Mouse (Mus musculus) G1E (cell line): ENCODE results near the gene Tmem143. TPM values are rescaled to one million over a fixed set of nuclear protein-coding genes. Genes with fewer than 3 reads are reported as not detected.

ENCODE experiments used
- ATAC-seq: 2 replicates; pipeline ENCODE4 v1.8.0; 2016; ENCODE audit warnings: mild to moderate bottlenecking; ENCODE audit not compliant: insufficient number of reproducible peaks, poor library complexity, low FRiP score, severe bottlenecking; ENCODE audit errors: extremely low read depth
- DNase-seq: peaks from one replicate; pipeline ENCODE4 v3.0.0; 2012; ENCODE audit warnings: low spot score
- H3K27me3 ChIP-seq: 2 replicates; pipeline ENCODE4 v1.6.1; 2012; ENCODE audit warnings: mild to moderate bottlenecking, low read length, inconsistent platforms; ENCODE audit not compliant: insufficient read depth
- H3K36me3 ChIP-seq: replicated peaks from 2 replicates; pipeline ENCODE3; 2012; ENCODE audit warnings: mild to moderate bottlenecking, inconsistent platforms
- H3K4me1 ChIP-seq: 2 replicates; pipeline ENCODE4 v1.6.1; 2012; ENCODE audit warnings: low read depth, low read length, inconsistent platforms, mixed read lengths; ENCODE audit not compliant: insufficient read depth
- H3K4me3 ChIP-seq: 2 replicates; pipeline ENCODE4 v1.5.1; 2012; ENCODE audit warnings: low read depth, mild to moderate bottlenecking, inconsistent platforms, low read length, moderate library complexity, mixed read lengths
- H3K9me3 ChIP-seq: replicated peaks from 2 replicates; pipeline ENCODE4 v1.6.1; 2012; ENCODE audit warnings: inconsistent platforms
- CTCF ChIP-seq: IDR thresholded peaks from 2 replicates; pipeline ENCODE4 v1.5.1; 2012; ENCODE audit warnings: low read depth, low read length, inconsistent platforms, mixed read lengths
- GATA1 ChIP-seq: IDR thresholded peaks from 2 replicates; pipeline ENCODE4 v1.6.1; 2012; ENCODE audit warnings: borderline replicate concordance, low read length, inconsistent platforms, mixed read lengths
- GATA2 ChIP-seq: IDR thresholded peaks from 2 replicates; pipeline ENCODE4 v1.6.1; 2012; ENCODE audit warnings: low read depth, low read length, inconsistent platforms, borderline replicate concordance
- POLR2AphosphoS5 ChIP-seq: IDR thresholded peaks from 2 replicates; pipeline ENCODE4 v1.6.1; 2012; ENCODE audit warnings: low read depth, low read length, inconsistent platforms; ENCODE audit not compliant: insufficient replicate concordance
- TAL1 ChIP-seq: conservative IDR thresholded peaks from 2 replicates; pipeline ENCODE4 v1.6.1; 2012; ENCODE audit warnings: low read depth, low read length, inconsistent platforms, mixed read lengths
- polyA plus RNA-seq: library from polyadenylated mRNA; stranded (reverse); fragments of >175 nt; gene quantifications from 2 replicates; pipeline ENCODE4 v1.2.3, GENCODE M21; 2012
- total RNA-seq, 2 experiments: library from RNA; stranded (forward) in 1 of 2; stranded (reverse) in 1 of 2; fragments of 200-1000 nt in 1 of 2; fragments of >200 nt in 1 of 2; fragmentation: Nextera tagmentation in 1 of 2; gene quantifications; 2 replicates each; pipeline ENCODE4 v1.2.3; 2014 to 2017

Gene Tmem143
- total and polyA plus RNA-seq, 3 experiments = 11.7 to 37.8 (median 14.4) TPM

DNA sequence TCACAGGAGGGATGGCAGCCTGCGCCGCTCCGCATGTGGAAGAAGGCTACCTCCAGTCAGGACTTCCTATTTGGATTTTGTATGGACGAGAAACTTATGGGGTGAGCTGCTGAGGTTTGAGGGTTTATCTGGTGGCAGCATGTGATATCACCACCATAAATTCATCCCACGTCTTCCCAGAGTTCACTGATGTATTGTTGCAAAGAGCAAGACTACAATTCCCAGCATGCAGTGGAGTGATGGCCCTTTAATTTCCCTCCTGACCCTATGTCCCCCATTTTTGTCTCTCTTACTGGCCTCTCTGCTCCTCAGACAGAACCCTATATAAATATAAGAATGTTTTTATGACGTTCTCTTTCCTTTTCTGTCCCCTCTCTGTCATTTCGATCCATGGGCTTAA is 33.9 kb upstream of the Tmem143 start:
- Histone ChIP-seq H3K36me3 (no peaks in the 10 kb centered on the region), H3K27me3 (peaks cover 43% of the 10 kb centered on the region), H3K4me3 (no peak overlapping the region), H3K9me3 (peaks cover 5% of the 10 kb centered on the region), H3K4me1 (peaks cover 7% of the 10 kb centered on the region; the same call in 1 of the 2 replicates)
- TF ChIP-seq TAL1 (no peak), CTCF (no peak), GATA1 (no peak)
- ATAC-seq (no peak), DNase-seq (no peak)

- DNase-seq = no peak
- TF ChIP-seq GATA1 (no peak), CTCF (no peak), TAL1 (no peak), GATA2 (no peak), POLR2AphosphoS5 (no peak)
- H3K36me3 ChIP-seq = no peaks in the 10 kb centered on the region
- peaks cover 7% of the 10 kb centered on the region; the same call in 1 of the 2 replicates for H3K4me1 ChIP-seq
- no peak overlapping the region for H3K4me3 ChIP-seq
- H3K9me3 ChIP-seq = peaks cover 5% of the 10 kb centered on the region
- peaks cover 51% of the 10 kb centered on the region for H3K27me3 ChIP-seq
- ATAC-seq = no peak
These were observed 32.3 kb upstream of the Tmem143 start for GRCm38 (mm10) chr7:45864435-45864834.

DNA sequence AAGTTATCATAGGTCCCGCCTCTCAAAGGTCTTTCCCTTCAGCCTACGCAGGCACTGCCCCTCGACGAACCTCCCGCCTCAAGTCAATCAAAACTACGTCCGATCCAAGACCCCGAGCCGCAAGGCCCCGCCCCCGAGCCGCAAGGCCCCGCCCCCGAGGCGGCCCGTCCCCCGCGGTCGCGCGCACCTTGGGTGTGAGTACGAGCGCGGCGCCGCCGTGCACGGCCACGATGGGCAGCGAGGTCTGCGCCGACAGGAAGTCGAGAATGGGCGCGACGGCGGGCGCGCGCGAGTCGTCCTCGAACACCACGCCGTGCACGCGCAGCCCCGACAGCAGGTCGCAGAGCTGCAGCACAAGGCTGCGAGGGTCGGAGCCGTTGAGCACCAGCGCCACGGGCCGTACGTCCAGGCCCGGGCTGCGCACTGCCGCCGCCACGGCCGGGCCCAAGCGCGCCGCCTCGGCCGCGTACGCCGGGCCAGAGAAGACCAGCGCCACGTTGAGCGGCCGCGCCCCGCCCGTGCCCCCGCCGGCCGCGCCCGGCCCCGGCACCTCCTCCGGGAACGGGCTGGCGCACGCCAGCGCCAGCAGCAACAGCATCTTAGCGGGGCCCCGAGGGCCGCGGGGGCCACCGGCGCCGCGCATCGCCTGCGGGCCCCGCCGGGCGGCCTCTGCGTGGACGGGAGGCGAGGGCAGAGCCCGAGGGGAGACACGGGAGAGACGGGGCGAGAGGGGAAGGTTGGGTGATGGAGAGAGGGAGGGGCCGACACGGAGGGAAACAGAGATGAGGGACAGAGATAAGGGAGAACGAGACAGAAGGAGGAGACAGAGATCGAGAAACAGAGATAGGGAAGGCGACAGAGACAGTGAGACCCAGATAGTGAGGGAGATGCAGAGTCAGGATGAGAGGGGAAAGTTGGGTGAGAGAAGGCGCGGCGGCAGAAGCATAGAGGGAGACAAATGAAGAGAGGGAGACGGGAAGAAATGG is 30.5 kb upstream of the Tmem143 start:
- TF ChIP-seq CTCF (no peak), GATA2 (no peak), GATA1 (no peak), TAL1 (no peak), POLR2AphosphoS5 (no peak)
- Histone ChIP-seq H3K4me1 (peaks cover 13% of the 10 kb centered on the region; the same call in 1 of the 2 replicates), H3K4me3 (peak overlapping the region; percentile 64), H3K36me3 (no peaks in the 10 kb centered on the region), H3K9me3 (peaks cover 5% of the 10 kb centered on the region), H3K27me3 (peaks cover 61% of the 10 kb centered on the region)
- DNase-seq (no peak), ATAC-seq (no peak)

DNA sequence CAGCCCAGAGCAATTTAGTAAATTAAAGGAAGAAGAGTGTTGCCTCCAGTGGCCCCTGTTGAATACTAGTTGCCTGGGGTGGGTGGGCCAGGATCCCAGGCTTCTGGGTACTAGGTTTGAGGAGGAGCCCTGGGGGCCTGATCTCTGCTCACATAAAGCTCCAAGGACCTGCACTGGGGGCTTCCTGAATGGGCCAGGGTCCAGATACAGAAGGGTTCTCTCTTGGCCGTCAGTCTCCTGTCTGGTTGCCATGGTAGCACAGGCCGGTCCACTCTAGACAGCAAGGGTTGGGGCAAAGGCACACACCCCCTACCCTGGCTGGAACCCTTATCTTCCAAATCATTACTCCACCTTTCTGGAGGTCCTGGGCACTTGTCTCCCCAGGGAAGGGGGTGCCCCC is 28.9 kb upstream of the Tmem143 start:
- Histone ChIP-seq H3K27me3 (peaks cover 55% of the 10 kb centered on the region), H3K36me3 (no peaks in the 10 kb centered on the region), H3K4me1 (peaks cover 13% of the 10 kb centered on the region; the same call in 1 of the 2 replicates), H3K9me3 (peaks cover 5% of the 10 kb centered on the region), H3K4me3 (no peak overlapping the region)
- TF ChIP-seq POLR2AphosphoS5 (no peak), GATA1 (no peak), GATA2 (no peak), CTCF (no peak), TAL1 (no peak)
- ATAC-seq (no peak), DNase-seq (no peak)

GRCm38 (mm10) chr7:45869107-45869670 is 27.6 kb upstream of the Tmem143 start:
- ATAC-seq (no peak), DNase-seq (no peak)
- Histone ChIP-seq H3K36me3 (peaks cover 5% of the 10 kb centered on the region), H3K4me3 (no peak overlapping the region), H3K27me3 (peaks cover 53% of the 10 kb centered on the region), H3K4me1 (peaks cover 23% of the 10 kb centered on the region), H3K9me3 (peaks cover 5% of the 10 kb centered on the region)
- no peak for TF ChIP-seq POLR2AphosphoS5

DNA sequence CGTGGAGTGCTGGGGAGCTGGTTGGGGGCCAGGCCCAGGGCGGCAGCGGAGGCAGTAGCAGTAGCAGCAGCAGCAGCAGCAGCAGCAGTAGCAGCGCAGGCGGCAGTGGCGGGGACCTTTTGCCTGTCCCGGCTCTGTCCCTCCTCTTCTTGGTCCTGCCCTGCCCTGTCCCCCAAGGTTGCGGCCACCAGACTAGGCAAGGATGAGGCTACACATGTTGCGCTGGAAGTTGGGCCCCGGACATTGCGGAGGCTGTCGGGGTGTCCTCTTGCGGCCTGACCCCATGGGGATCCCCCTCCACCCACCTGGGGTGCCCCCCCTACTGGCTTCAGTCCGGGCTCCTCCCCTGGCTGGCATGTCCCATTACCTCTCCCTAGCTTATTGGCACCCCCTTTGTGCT is 27.0 kb upstream of the Tmem143 start:
- Histone ChIP-seq H3K4me3 (no peak overlapping the region), H3K36me3 (peaks cover 11% of the 10 kb centered on the region), H3K4me1 (peaks cover 29% of the 10 kb centered on the region), H3K9me3 (peaks cover 5% of the 10 kb centered on the region), H3K27me3 (peaks cover 53% of the 10 kb centered on the region)
- TF ChIP-seq GATA2 (no peak), POLR2AphosphoS5 (no peak), TAL1 (no peak), CTCF (no peak), GATA1 (no peak)
- ATAC-seq = no peak
- no peak for DNase-seq
